Mouse (Mus musculus) limb, embryonic 15.5 days (tissue): ENCODE measurements around the gene Fyn. TPM values are rescaled to one million over a fixed set of nuclear protein-coding genes. Genes with fewer than 3 reads are reported as not detected.

Experiments used
- ATAC-seq: fragments of 200-750 bp; cut with Nextera tagmentation; 2 replicates; pipeline ENCODE4 v1.8.0; 2017; ENCODE audit warnings: low read depth, moderate TSS enrichment; ENCODE audit not compliant: insufficient number of reproducible peaks, low FRiP score, low TSS enrichment
- H3K27ac ChIP-seq: fragments of 300-500 bp; sonication (generic); 2 replicates; pipeline ENCODE4 v1.5.1; 2015; ENCODE audit warnings: moderate library complexity, mild to moderate bottlenecking, inconsistent platforms
- H3K27me3 ChIP-seq: fragments of 300-500 bp; sonication (generic); 2 replicates; pipeline ENCODE4 v1.6.1; 2015; ENCODE audit warnings: inconsistent platforms
- H3K36me3 ChIP-seq: fragments of 300-500 bp; sonication (generic); 2 replicates; pipeline ENCODE4 v1.6.1; 2015; ENCODE audit warnings: inconsistent platforms
- H3K4me1 ChIP-seq: fragments of 300-500 bp; sonication (generic); 2 replicates; pipeline ENCODE4 v1.6.1; 2015; ENCODE audit warnings: inconsistent platforms
- H3K4me2 ChIP-seq: fragments of 300-500 bp; sonication (generic); 2 replicates; pipeline ENCODE4 v1.6.1; 2015; ENCODE audit warnings: mild to moderate bottlenecking, inconsistent platforms
- H3K4me3 ChIP-seq: fragments of 300-500 bp; sonication (generic); 2 replicates; pipeline ENCODE4 v1.5.1; 2015; ENCODE audit warnings: mild to moderate bottlenecking, inconsistent platforms
- H3K9ac ChIP-seq: fragments of 300-500 bp; sonication (generic); 2 replicates; pipeline ENCODE4 v1.6.1; 2015; ENCODE audit warnings: inconsistent platforms
- H3K9me3 ChIP-seq: fragments of 300-500 bp; sonication (generic); 2 replicates; pipeline ENCODE4 v1.6.1; 2016; ENCODE audit warnings: inconsistent platforms
- WGBS: fragments of 180-500 bp; shearing (Covaris S2); methylation state at CpG from one replicate; pipeline ENCODE4 v1.1.7; 2015; 5-methylcytosine and 5-hydroxymethylcytosine counted together
- polyA plus RNA-seq: library from polyadenylated mRNA; unstranded; fragments of >200 nt; fragmentation: Nextera tagmentation; extraction: Ambion mirVana; gene quantifications from 2 replicates; pipeline ENCODE4 v1.2.1, GENCODE M21; 2015

Fyn gene
- polyA plus RNA-seq, 1 experiment from 2014 or later: 38.6 TPM

DNA sequence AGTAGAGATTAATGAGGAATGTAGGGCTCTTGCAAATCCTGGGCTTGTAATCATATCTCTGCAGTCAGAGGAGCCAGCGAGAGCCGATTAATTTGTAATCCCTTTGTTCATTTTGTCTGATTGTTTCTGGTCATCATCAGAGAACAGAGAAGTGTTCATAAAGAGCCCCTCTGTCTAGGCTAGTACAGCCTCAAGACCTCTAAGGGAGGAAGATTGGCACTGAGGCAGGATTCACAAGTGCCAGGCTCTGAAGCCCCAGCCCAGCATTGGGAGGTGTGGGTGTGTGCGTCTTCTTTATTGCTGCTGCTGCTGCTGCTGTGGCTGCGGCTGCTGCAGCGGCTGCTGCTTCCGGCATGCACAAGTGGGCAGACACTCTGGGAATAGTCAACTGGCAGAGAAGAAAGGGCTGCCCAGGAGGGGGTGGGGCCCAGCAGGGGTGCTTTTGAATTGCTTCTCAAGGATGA lies 183.7 kb downstream of the Fyn start:
- ATAC-seq: no peak
- WGBS: 29% methylated on average over 6 of the region's 6 CpGs
- H3K9ac ChIP-seq: no peak overlapping the region

DNA sequence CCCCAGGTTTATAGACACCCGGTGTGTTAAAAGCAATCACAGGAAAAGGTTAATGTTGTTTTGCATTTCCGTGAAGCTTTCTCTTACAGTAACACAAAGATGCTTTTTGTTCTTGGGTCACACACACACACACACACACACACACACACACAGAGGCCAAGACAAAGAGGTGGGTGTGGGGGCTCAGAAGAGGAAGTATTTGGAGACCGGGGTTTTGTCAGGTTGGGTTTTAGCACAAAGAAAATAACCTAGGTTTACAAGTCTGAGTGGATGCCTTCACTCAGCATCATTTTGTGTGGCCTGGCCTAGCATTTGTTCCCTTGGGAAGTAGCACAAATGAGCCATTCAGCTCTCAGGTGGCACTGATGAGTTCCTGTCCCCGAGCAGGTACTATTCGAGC lies 184.2 kb downstream of the Fyn start:
- no peak overlapping the region for H3K4me3 ChIP-seq
- no peak overlapping the region for H3K27ac ChIP-seq
- WGBS: 39% methylated on average over 5 of the region's 5 CpGs
- no peak overlapping the region for H3K4me2 ChIP-seq
- no peak overlapping the region for H3K9ac ChIP-seq
- H3K36me3 ChIP-seq: 0 out of 2 replicates have a peak, but pooled peaks cover 5% of the 10 kb centered on the region
- no peaks in the 10 kb centered on the region for H3K27me3 ChIP-seq
- no peaks in the 10 kb centered on the region for H3K9me3 ChIP-seq
- no peak for ATAC-seq
- H3K4me1 ChIP-seq: peaks cover 42% of the 10 kb centered on the region

More for the DNA sequence above, 183.7 kb downstream of the Fyn start:
- peaks cover 37% of the 10 kb centered on the region for H3K4me1 ChIP-seq
- H3K27me3 ChIP-seq: no peaks in the 10 kb centered on the region
- H3K9me3 ChIP-seq: no peaks in the 10 kb centered on the region
- H3K4me3 ChIP-seq: no peak overlapping the region
- H3K27ac ChIP-seq: peak overlapping the region; percentile 23
- H3K36me3 ChIP-seq: 0 out of 2 replicates have a peak, but pooled peaks cover 5% of the 10 kb centered on the region
- no peak overlapping the region for H3K4me2 ChIP-seq

DNA sequence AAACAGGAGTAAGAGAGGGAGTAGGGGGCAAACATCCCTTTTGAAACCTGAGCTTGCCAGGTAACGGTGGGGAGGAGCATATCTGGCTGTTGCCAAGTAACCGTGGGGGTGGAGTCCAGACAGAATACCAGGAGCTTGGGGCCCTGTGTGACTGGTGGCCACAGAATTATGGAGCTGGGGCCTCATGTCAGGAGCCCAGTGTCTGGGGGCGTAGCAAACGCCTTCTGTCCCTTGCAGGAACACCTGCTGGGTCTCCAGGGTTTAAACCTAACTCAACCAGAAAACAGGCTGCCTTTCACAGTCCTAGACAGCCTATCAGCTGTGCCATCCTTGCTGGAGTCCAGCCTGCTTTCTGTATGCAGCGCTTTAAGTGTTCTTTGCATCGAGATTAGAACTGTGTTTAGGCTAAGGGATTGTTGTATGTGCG lies 186.6 kb downstream of the Fyn start:
- WGBS: 22% methylated on average over 7 of the region's 7 CpGs
- H3K36me3 ChIP-seq: 0 out of 2 replicates have a peak, but pooled peaks cover 5% of the 10 kb centered on the region
- H3K4me2 ChIP-seq: no peak overlapping the region
- H3K4me3 ChIP-seq: no peak overlapping the region
- H3K27ac ChIP-seq: peak overlapping the region; percentile 13; the same call in 1 of the 2 replicates
- no peaks in the 10 kb centered on the region for H3K9me3 ChIP-seq
- no peak overlapping the region for H3K9ac ChIP-seq
- peaks cover 57% of the 10 kb centered on the region for H3K4me1 ChIP-seq
- H3K27me3 ChIP-seq: no peaks in the 10 kb centered on the region
- no peak for ATAC-seq

DNA sequence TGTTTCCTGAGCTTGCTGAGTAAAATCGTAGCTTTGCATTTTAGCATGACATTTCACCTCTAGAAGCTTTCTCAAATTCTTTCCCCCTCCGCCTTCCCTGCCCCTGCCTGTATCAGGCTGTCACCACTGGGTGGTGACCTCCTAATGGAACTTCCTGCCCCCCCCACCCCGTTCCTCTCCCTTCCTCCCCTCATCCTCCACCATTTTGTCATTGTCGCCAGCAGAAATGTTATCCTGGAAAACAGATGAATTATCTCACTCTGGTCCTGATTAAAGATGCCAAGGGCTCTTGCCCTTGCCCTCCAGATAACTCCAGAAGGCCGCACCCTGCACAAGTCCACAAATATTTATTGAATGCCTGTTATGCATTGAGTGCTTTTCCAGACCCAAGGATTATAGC lies 187.1 kb downstream of the Fyn start:
- Histone ChIP-seq H3K36me3 (0 out of 2 replicates have a peak, but pooled peaks cover 5% of the 10 kb centered on the region), H3K27me3 (no peaks in the 10 kb centered on the region), H3K4me3 (no peak overlapping the region), H3K4me1 (peaks cover 62% of the 10 kb centered on the region), H3K9me3 (no peaks in the 10 kb centered on the region), H3K9ac (no peak overlapping the region), H3K4me2 (no peak overlapping the region), H3K27ac (peak overlapping the region; percentile 13; the same call in 1 of the 2 replicates)
- ATAC-seq: no peak
- WGBS: 31% methylated on average over 5 of the region's 5 CpGs

DNA sequence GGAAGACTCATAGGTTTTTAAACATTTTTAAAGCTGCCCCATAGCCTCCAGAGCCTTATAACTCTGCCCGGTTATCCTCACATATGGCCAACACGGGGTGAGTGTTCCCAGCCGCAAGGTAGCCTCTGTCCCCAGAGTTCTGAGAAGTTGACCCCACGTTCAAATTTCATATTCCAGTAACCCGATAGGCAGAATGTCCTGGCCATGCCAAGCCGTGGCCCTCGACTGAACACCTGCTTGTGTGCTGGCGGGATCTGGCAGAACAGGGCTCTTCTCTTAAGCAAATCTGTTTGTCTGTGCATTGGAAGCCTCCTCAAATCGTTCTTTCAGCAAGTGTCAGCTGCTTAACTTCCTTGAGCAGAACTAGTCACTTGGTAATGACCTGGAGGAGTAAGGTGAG lies 188.7 kb downstream of the Fyn start:
- Histone ChIP-seq H3K27ac (no peak overlapping the region), H3K4me1 (peaks cover 49% of the 10 kb centered on the region), H3K4me2 (no peak overlapping the region), H3K9ac (no peak overlapping the region), H3K4me3 (no peak overlapping the region), H3K36me3 (no peaks in the 10 kb centered on the region), H3K27me3 (no peaks in the 10 kb centered on the region), H3K9me3 (no peaks in the 10 kb centered on the region)
- ATAC-seq: no peak
- WGBS: 54% methylated on average over 9 of the region's 9 CpGs

DNA sequence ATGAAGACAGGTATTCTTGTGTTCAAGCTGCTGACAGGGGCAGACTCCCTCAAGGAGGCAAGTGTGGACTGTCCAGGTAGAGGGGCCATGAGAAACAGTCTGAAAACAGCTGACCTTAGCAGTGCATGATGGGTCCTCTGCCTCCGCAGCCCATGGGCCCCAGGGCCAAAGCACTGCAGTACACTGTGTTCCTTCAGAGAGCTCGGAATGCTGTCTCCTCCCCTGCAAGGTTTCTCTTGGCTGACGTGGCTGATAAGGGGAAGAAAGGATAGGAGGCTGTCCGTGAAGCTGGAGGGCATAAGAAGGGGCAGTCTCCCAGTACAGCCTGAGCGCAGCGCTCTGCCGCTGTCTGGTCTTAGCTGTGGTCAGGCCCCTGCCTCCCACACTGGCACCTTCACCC lies 189.2 kb downstream of the Fyn start:
- Histone ChIP-seq H3K9me3 (no peaks in the 10 kb centered on the region), H3K4me2 (no peak overlapping the region), H3K4me1 (peaks cover 46% of the 10 kb centered on the region), H3K4me3 (no peak overlapping the region), H3K27ac (peak overlapping the region; percentile 60), H3K27me3 (no peaks in the 10 kb centered on the region), H3K36me3 (no peaks in the 10 kb centered on the region), H3K9ac (no peak overlapping the region)
- WGBS: 47% methylated on average over 7 of the region's 7 CpGs
- ATAC-seq: no peak

DNA sequence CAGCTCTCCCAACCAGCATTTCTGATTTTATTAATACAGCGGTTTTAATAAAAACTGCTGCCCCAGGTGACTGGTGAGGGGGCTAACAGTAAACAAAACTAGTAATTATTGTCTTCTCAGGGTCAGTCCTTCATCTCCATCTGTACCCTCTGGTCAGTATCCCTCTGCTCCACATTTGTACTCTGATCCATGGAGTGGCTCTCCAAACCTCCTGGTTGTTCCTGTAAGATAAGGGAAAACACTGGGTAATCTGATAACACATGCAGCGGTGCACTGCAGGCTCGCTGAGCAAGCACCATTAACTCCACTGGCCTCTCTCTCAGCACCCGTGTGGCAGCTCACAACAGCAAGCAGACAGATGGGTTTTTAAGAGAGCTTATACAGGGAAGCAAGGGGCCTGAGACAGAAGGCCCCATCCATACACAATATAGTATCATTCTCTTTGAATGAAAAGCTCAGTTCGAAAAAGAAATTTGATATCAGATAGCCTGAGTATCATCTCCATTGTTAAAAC lies 189.9 kb downstream of the Fyn start:
- Histone ChIP-seq H3K4me3 (no peak overlapping the region), H3K9me3 (no peaks in the 10 kb centered on the region), H3K36me3 (0 out of 2 replicates have a peak, but pooled peaks cover 2% of the 10 kb centered on the region), H3K27me3 (no peaks in the 10 kb centered on the region), H3K4me1 (peaks cover 48% of the 10 kb centered on the region), H3K9ac (no peak overlapping the region), H3K4me2 (no peak overlapping the region), H3K27ac (no peak overlapping the region)
- no peak for ATAC-seq
- 52% methylated on average over 5 of the region's 5 CpGs for WGBS

DNA sequence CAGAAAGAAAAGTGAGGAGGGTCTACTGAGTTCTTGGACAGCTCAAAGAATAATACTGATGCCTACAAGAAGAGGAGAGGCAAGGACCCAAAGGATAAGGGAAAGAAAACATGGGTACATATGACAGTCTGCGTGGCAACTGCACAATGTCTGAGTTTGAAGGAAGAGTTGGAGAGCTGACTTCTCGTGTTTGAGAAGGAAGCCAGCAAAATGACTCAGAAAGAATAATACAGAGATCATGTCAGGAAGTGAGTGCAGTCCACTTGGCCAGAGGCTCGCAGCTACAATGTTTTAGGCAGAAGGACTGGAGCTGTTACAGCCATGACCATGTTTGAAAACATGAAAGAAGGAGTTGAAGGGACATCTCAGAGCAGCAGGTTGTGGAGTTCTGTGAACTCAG lies 190.7 kb downstream of the Fyn start:
- Histone ChIP-seq H3K9me3 (no peaks in the 10 kb centered on the region), H3K4me3 (no peak overlapping the region), H3K36me3 (0 out of 2 replicates have a peak, but pooled peaks cover 2% of the 10 kb centered on the region), H3K4me1 (peaks cover 54% of the 10 kb centered on the region), H3K9ac (no peak overlapping the region), H3K27me3 (no peaks in the 10 kb centered on the region), H3K4me2 (no peak overlapping the region), H3K27ac (0 out of 2 replicates have a peak overlapping the region, but pooled peaks have one; percentile 18)
- no peak for ATAC-seq
- 76% methylated on average over 3 of the region's 3 CpGs for WGBS

DNA sequence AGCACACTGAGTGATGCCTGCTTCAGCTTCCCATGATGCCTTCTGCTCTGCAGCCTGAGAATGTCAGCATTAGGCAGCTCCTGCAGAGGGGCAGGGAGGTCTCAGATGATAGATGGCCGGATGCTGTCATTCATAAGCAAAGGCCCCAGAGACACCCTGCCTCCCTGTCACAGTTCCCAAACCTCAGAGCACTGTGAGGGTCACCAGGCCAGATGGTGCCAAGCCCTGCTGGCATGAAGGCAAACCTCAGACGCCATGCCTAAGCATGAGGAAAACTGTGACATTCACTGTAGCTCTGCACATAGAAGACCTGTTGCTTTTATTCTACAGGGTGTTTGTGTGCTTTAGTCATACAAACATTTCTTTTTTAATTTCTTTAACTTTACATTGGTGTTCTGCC lies 193.7 kb downstream of the Fyn start:
- Histone ChIP-seq H3K4me3 (no peak overlapping the region), H3K27me3 (no peaks in the 10 kb centered on the region), H3K4me2 (no peak overlapping the region), H3K27ac (no peak overlapping the region), H3K36me3 (0 out of 2 replicates have a peak, but pooled peaks cover 6% of the 10 kb centered on the region), H3K9me3 (no peaks in the 10 kb centered on the region), H3K4me1 (peaks cover 39% of the 10 kb centered on the region), H3K9ac (no peak overlapping the region)
- 84% methylated on average over 2 of the region's 2 CpGs for WGBS
- ATAC-seq: 0 out of 2 replicates have a peak, but pooled peaks have one; percentile 11

DNA sequence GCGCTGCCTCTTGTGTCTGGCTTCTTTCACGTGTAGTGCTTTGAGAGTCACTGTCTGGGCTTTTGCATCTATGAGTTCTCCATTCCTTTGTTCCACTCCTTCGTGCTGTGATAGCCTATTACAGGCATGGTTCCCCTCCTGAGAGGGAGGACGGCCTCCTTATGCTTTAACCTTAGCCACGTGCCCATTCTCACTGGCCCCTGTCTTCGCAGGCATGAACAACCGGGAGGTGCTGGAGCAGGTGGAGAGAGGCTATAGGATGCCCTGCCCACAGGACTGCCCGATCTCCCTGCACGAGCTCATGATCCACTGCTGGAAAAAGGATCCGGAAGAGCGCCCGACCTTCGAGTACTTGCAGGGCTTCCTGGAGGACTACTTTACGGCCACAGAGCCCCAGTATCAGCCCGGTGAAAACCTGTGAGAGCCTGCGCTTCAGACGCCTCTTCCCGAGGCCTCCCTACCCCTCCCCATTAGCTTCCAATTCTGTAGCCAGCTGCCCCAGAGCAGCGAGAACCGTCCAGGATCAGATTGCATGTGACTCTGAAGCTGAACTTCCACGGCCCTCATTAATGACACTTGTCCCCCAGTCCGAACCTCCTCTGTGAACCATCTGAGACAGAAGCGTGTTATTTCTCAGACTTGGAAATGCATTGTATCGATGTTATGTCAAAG lies 195.0 kb downstream of the Fyn start:
- Histone ChIP-seq H3K27me3 (no peaks in the 10 kb centered on the region), H3K4me3 (no peak overlapping the region), H3K36me3 (0 out of 2 replicates have a peak, but pooled peaks cover 6% of the 10 kb centered on the region), H3K9me3 (no peaks in the 10 kb centered on the region), H3K9ac (no peak overlapping the region), H3K27ac (0 out of 2 replicates have a peak overlapping the region, but pooled peaks have one; percentile 43), H3K4me2 (no peak overlapping the region), H3K4me1 (peaks cover 31% of the 10 kb centered on the region)
- ATAC-seq: no peak
- WGBS: 43% methylated on average over 24 of the region's 24 CpGs

DNA sequence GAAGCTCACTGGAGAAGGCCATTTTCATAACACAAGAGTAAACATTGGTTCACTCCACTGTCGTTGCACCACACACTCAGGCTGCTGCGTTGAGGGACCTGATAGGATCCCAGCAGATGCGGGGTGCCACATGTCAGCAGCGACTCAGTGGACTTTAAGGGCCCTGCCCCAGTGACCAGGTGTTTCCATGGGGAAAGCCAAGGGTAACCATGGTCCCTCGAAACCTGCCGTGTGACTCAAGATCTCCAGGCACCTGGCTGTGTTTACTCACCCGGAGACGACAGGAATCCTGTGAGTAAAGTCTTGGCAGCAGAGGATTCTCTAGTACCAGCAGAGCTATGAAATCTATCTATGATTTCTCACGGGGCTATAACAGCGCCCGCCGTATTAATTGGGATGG lies 198.2 kb downstream of the Fyn start:
- H3K27me3 ChIP-seq: no peaks in the 10 kb centered on the region
- peaks cover 20% of the 10 kb centered on the region for H3K4me1 ChIP-seq
- H3K36me3 ChIP-seq: 0 out of 2 replicates have a peak, but pooled peaks cover 6% of the 10 kb centered on the region
- 87% methylated on average over 12 of the region's 12 CpGs for WGBS
- no peak overlapping the region for H3K4me2 ChIP-seq
- H3K9ac ChIP-seq: no peak overlapping the region
- no peak overlapping the region for H3K4me3 ChIP-seq
- no peak overlapping the region for H3K27ac ChIP-seq
- ATAC-seq: no peak
- H3K9me3 ChIP-seq: no peaks in the 10 kb centered on the region

DNA sequence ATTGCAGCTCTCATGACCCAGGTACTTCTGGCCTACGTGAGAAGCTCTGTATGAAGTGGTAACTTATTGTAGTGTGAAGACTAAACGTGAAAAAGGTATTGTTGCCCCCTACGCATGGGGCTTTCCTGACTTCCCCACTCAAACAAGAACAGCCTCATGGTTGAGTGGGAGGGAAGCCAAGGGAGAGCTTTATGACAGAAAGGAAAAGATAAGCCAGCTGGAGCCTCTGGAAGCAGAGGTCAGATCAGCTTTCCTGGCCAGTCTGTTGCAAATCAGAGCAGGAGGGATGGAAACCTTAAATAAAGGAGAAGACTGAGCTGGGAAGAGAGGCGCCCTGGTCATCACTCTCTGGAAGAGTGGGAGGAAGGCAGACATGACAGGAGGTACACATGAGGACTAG lies 200.3 kb downstream of the Fyn start:
- H3K36me3 ChIP-seq: 0 out of 2 replicates have a peak, but pooled peaks cover 4% of the 10 kb centered on the region
- no peak for ATAC-seq
- no peak overlapping the region for H3K4me2 ChIP-seq
- H3K9ac ChIP-seq: no peak overlapping the region
- H3K9me3 ChIP-seq: no peaks in the 10 kb centered on the region
- H3K27ac ChIP-seq: no peak overlapping the region
- H3K27me3 ChIP-seq: no peaks in the 10 kb centered on the region
- H3K4me3 ChIP-seq: no peak overlapping the region
- 79% methylated on average over 4 of the region's 4 CpGs for WGBS
- peaks cover 18% of the 10 kb centered on the region for H3K4me1 ChIP-seq
